Mouse (Mus musculus): ENCODE measurements around the gene Shb.
A peak's percentile ranks its signal among the peaks of the same experiment; 100 is the strongest.

Gene Shb

DNA sequence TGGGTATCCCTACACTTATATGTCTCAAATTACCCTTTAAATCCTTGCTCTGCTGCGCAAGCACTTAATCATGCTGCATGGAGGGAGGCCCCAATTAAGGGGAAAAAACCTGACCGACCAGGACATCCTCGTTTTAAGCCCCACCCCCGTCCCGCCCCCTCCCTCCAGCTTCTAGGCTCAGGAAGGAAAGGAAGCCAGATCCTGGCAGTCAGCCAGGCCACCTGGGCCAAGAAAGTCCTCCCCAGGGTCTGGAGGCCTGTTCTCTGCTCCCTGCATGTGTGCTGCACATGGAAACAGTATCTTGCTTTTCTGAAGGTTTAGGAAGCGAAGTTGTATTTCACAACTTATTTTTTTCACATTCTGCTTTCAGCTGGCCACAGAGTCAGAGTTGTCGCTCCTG lies at the start of gene Shb:
Gene Shb (minus strand): TSS at position 96 of the 400 bp plus-strand sequence.
- DNase-seq (ENCODE audit: low spot score in 2 of 2), result peak; percentile 34 to 38

DNA sequence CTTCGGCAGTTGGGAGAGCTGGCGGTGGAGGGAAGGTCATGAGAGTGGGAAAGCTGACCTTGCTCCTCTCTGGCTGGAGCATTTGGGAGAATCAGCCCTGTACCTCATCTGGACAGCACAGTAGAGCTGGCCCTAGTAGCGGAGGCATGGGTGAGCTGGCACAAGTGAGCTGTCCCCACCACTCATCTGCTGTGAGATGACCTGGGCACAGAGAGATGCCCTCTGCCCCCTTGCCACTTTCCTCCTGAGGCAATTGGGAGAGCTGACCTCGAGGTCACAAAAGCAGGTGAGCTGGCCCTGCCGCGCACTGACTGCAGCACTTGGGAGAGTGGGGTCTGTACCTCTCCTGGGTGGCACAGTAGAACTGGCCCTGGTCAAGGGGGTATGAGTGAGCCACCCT lies 48.8 kb upstream of the Shb start:
- DNase-seq (ENCODE audit: low spot score in 2 of 2), result no peak

DNA sequence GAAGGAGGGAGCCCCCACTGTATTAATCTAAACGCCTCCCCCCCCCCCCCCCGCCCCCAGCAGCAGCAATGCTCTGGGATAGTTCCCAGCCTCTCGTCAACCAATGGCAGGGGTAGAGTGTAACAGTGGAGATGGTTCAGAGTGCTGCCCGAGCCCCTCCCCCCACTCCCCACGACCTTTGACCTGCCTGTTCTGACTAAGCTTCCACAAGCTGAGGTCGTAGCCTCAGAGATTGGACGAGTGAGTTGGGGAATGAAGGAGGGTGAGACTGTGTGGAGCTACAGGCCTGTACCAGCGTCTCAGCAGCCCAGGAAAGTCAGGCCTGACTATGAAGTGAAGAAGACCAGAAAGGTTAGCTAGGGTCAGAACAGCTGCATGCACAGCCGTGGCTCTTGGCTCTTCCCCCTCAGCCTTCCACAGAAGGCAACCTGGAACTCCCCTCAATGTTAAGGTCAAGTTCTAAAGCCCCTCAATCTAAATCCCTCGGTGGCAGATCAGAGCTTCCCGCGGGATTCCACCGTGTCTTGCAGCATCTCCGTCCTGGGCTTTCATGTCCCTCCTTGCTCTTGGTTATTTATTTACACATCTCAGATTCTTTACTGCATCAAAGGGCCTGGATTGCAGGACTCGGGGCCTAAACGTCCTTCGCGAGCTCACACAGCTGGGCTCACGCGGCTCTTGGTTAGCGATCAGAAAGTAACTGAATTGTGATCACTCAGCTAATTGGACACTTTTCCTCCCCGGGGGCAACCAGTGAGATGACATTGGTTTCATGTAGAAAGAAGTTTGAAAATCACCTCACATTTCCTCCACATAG lies 46.5 kb upstream of the Shb start:
- no peak for DNase-seq (ENCODE audit: low spot score in 2 of 2)

DNA sequence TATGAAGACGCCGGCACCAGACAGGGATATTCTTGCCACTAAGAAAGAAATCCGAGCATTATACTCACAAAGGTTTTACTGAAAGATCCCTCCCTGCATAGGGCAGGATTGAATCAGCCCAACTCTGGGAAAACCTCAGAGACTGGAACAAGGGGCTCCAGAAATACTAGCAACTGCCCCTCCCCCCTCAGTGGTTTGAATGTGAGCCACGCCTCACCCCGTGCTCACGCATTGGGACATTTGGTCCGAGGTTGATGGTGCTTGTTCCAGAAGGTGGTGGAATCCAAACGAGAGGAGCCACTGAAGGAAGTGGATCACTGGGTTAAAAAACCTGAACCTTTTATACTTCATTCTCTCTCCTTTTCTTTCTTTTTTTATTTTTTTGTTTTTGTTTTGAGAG lies 45.4 kb upstream of the Shb start:
- DNase-seq (ENCODE audit: low spot score in 2 of 2), result no peak

DNA sequence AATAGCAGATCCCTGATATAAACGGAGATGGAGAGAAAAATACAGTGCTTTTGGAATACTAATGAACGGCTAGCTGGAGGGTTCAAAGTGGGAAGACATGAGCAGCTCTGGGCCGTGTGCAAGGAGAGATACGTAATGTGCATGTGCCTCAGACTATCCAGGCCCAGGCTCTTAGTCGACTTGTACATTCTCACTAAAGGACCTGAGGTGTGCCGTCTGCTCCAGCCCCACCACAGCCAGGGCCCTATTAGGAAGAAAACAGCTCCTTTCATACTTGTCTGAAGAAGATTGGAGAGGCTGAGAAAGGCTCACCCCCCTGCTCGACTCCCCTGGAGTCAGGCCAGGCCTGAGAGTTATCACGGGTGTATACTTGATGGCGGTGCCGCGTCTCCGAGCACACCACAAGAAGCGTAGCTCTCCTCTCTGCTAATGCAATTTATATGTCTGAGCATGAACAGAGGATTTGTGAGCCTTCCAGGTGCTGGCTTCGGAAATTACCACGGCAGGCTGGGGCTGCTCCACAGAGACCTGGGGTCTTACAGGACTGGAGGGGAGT lies 42.4 kb upstream of the Shb start:
- no peak for DNase-seq (ENCODE audit: low spot score in 2 of 2)

DNA sequence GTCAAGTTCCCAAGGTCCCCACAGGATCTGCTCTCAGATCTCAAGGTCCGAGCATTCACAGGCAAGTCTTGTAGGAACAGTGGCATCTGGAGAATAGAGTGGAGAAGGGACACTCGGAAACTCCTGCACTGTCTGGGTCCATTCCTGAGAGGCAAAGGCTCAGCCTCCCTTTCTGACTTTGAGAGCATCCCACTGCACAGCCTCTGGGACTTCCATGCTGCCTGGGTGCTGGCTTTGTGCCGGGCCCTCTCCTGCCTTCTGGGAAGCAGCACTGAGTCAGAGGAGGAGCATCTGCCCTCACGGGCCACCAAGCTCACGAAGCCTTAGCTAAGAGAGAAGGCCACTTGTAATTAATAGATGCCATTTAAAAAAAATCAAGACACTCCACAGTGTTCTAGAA lies 37.3 kb upstream of the Shb start:
- DNase-seq (ENCODE audit: low spot score in 2 of 2), result no peak

DNA sequence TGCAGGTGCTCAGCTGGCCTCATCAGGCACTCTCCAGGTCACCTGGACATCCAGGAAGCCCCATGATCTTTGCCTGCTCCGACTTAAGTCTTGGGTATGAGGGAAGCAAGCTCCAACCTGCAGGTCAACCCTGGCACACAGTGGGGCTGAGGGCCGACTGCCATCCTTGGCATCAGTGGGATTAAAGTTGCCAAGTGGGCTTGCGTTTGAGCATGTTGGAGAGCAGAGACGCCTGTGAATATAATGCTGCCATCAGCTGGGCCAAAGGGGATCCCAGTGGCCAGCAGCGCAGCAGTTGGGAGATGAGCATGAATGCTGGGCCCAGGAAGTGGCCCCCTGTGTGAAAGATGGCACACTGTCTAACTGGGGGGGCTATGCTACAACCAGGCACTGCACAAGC lies 25.9 kb upstream of the Shb start:
- no peak for DNase-seq (ENCODE audit: low spot score in 2 of 2)

DNA sequence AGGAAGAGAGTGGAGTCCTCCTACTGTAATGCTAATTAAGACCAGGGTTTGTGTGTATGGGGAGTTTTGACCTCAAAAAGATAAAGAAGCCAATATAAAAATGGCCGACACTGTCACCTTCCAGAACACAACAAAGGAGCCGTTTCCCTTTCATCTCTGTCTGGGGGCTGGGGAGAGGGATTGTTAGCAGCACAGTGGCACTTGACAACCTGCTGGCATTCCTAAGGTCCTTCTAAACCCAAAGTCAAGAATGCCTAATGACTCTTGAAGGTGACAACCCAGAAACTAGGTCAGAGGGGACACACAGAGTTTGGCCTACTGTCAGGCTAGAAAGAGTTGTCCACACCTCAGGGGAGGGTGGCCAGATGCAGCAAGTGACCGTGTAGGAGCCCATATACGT lies 20.3 kb upstream of the Shb start:
- DNase-seq (ENCODE audit: low spot score in 2 of 2), result no peak

DNA sequence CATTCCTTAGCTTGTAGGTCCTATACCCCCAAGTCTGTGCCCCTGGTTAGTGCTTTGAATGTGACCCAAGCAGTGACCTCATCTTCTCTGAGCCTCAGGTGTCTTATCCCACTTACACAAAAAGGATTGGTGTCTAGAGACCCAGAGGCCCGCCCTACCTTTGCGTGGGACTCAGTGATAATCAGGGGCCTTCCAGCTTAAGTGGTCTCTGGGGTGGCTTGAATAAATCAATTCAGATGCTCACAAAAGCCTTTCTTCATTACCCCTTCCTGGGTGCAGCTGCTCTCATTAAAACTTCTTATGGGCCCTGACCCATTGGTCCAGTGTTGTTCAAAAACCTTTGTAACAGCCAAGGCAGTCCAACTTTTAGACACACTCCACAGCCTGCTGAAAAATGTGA lies 18.7 kb upstream of the Shb start:
- DNase-seq (ENCODE audit: low spot score in 2 of 2), result no peak

DNA sequence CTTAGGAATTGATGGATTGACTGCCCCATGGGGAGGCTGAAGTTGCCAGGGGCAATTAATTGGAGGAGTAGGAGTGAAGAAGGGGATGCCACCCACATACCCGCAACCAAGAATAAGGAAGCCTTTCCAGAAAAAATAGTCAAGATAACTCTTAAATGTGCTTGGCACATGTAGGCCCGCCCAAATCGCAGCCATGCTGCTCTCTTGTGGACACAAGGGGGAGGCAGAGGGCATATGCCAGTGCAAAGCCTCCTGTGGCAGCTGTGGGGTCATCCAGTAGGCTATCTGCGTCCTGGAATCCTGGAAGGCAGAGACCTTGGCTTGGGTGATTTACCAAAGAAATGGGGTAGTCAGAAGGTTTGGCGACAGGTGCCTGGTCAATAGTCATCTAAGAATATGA lies 17.2 kb upstream of the Shb start:
- DNase-seq (ENCODE audit: low spot score in 2 of 2), result no peak

DNA sequence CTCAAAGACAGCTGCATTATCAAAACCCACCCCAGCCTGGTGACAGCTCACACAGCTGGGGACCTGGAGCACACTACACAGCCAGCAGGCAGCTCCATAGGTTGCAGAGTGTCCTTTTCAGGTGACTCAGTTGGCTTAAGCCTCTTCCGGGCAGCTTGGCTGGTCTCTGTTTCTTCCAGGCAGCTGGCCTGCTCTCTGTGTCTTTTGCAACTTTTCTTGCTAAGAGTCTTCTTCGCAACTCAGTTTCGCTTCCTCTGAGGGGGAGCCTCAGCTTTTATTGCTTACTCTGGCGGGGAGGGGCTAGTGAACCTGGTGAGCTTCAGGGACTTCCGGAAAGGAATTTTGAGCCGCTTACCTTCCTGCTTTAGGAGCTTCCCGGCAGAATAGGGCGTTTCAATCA lies 13.6 kb upstream of the Shb start:
- no peak for DNase-seq (ENCODE audit: low spot score in 2 of 2)

DNA sequence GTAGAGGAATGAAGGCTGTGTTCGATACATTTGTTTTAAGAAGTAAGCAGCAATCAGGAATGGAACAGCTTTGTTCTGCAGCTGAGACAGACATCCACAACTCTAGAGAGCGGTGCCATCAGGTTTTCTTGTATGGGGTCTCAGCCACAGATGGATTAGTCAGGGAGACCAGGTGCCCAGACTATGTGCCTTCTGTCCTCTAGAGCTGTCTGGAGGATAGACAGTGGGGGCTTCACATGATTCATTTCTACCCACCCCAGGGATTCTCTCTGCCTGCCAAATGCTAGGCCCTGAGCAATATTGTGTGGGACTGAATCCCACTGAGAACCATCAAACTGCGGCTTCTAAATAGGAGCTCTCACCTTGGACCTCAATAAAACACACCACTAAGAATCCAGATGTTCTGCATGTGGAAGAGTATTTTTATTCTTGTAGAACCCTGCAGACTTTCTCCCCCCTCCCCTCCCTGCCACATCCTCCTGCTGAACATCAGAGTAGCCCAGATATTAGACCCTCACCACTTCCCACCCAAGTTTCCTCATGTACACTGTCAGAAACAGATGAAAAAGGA lies 11.3 kb upstream of the Shb start:
- DNase-seq (ENCODE audit: low spot score in 2 of 2), result no peak

DNA sequence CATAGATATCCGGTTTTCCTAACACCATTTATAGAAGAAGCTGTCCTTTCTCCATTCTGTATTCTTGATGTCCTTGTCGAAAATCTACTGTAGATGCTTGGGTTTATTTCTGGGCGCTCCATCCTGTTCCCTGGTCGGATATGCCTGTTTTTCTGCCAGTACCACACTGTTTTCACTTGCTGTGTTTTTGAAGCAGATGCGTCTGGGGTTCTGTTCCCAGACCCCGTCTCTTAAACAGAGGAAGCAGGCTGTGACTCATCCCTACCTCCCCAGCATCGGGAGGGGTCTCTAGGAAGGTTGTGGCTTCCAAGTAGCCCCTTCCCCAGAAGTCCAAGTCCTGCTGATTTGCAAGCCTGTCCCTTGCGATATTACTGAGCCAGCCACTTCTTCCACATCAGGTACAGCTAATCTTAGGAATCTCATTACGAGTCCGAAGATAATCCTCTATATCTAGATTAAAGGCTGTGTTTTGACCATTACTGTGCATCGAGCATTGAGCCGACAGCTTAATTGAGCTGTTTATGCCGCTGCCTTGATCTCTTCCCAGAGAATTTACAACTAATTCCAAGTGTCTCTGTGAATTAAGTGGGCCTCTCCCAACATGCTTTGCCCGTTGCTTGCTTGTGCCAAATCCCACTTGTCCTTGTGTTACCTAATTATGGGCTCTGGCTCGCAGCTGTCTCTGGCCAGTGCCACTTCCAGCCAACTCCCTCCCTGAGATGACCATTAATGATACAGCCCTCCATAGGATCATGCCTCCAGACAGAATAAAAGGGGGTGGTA lies 8.1 kb upstream of the Shb start:
- DNase-seq (ENCODE audit: low spot score in 2 of 2), result no peak

DNA sequence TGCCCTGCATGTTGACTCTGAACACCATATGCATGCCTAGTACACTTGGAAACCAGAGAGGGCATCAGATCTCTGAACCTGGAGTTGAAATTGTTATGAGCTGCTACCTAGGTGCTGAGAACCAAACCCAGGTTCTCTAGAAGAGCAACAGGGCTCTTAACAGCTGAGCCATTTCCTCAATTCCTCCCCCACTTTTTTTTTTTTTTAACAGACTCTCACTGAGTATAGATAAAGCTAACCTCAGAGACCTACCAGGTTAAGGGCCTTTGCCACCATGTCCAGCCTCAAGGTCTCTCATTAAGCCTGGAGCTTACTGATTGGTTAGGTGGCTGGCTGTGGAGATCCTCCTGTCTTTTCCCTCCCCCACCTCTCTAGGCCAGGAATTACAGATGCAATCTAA lies 6.9 kb upstream of the Shb start:
- no peak for DNase-seq (ENCODE audit: low spot score in 2 of 2)

DNA sequence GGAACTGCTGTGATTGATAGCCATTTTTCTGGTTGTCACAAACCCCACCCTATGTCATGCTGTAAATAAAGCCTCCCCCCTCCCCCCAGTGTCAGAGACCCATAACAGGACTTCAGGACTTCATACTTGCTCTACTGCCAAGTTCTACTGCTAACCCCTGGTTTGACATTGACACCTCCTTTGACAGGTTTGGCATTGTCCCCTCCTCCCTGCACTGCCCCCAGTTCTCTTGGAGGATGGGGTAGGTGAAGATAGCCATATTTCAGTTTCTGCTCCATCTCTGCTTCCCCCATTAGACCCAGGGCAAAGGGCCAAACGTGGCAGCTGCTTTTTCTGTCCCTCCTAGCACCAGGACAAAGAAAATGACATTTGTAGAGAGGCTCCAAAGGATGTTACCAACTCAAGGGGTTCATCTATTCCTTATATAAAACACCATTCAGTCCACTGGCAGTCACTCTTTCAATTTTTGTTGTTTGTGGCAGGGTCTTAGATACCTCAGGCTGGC lies 1.2 kb upstream of the Shb start:
- DNase-seq (ENCODE audit: low spot score in 2 of 2), result no peak

DNA sequence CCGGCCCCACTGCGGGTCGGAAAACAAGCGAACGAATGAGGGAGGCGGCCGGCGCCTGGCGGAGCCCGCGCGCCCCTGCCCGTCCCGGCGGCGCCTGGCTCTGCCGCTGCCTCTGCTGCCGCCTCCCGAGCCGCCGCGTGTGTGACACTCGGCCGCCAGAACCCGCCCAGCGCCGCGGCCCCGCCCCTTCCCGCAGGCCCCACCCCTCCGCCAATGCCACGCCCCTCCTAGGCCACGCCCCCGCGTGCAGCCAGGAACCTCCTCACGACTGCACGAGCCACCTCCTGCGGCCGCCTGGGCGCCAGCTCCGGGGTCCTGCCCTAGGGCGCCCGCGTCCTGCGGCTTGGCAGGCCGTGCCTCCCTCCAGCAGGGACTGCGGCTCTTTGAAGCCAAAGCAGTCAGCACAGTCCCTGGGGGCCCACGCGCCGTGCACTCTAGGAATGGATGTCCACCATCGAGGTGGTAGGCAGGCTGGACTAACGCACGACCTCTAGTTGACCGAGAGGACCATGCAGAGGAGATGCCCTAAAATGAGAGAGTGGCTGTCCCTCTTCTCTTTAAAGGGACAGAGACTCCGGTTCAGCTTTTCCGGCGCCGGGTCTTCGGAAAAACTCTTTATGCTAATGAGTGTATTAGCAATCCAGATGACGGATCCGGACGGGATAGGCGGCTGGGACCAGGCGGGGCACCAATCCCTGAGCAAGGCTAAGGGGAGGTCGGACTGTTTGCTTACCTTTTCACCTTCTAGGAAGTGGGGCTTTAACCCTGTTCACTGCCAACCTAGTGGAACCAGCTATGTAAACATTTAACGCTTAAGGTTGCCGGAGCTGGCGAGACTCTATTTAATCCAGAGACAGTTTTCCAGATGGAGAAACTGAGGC lies 1.4 kb downstream of the Shb start:
- peak; percentile 86 to 88 for DNase-seq (ENCODE audit: low spot score in 2 of 2)

DNA sequence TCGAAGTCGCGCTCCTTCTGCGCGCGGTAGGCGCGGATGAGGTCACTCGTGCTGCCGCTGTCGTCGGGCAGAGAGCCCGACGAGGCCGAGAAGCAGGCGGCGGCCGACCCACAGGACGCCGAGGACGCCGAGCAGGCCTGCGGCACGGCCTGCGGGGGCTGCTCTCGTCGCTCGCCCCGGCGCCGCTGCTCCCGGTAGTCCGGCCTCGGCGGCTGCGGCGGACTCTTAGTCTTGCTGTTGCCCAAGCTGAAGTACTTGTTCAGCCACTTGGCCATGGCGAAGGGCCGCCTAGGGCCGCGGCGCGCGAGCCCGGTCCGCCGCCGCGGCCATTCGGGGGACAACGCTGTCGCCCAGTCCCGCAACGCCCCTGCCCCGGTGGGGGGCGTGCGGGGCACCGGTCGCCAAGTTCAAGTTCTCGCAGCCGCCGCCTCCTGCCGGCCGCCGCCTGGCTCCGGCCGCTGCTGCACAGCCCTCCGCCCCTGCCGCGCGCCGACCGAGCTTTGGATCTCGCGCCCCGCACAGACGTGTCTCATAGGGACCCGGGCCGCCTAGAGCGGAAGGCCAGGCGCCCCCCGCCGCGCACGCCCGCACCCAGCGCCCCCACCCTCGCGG lies 2.2 kb downstream of the Shb start:
- DNase-seq (ENCODE audit: low spot score in 2 of 2), result peak in 1 of 2 experiments; percentile 25

DNA sequence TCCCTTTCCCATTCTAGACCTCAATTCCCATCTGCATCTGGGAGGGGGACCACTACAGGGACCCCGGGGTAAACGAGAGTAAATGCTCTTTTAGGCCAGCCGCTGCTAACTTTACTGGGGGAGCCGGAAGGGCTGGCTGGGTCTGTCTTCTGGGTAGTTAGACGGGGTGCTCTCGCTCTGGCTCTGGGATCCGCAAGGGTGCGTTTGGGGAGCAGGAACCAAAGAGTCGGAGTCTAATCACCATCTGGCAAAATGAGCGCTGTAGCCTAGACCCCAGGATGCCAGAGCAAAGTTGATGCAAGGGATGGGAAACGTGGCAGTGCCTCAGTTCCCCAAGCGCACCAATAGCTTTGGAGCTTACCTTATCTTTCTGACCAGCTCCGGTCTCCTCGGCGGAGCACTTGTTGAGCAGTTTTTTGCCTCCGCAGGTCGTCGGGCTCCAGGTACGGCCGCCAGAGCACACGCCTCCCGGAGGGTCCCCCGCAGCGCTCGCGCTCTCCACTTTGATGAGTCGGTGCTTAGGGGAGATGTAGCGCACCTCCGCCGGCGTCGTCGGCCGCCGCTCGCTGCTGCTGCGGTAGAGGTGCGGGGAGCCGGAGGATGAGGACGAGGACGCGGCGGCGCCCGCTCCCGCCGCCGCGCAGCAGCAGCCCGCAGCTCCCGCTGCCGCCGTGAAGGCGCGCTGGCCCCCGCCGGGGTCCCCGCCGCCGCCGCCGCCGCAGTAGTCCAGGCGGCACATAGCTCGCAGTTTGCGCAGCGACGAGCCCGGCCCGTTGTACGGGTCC lies 2.9 kb downstream of the Shb start:
- peak; percentile 22 to 35 for DNase-seq (ENCODE audit: low spot score in 2 of 2)

DNA sequence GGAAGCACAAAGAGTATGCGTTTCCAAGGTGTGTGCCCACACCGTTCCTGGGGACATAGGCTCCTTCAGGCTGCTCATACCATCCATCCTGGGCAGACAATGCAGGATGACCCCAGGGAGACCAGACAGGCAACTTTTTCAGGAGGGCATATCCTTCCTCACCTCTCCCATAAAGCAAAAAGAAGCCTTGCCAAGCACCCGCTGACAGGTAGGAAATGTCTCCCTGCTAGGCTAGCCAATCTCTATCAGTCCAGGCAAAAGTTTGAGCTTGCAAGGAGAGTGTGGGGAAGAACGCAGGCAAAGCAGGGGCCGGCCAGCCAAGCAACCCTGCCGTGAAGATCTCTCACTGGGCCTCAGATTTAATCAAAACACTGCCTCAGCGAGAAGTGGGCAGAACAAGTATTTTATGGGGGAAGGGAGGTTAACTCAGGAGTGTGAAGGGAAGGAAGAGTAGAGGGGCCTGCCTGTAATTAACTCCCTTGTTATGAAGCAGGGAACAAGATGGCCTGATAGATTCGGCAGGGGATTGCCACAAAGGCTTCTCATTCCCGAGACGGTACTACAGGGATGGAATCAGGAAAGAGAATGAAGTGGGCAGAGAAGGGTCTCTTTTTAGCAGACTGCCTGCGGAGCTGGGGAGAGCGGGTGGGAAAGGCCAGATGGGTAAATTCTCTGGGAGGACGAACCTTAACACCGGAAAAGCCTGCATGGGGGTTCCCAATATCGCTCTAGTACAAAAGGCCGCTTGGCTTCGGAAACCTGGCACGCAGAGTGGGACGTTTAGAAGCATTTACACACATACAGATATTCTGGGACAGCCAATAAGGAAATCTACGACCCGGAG lies 3.7 kb downstream of the Shb start:
- DNase-seq (ENCODE audit: low spot score in 2 of 2), result no peak

Measured in spleen, postnatal 36 days (tissue).